Mouse (Mus musculus) heart, embryonic 10.5 days (tissue): ENCODE results near the gene Clybl. TPM values are rescaled to one million over a fixed set of nuclear protein-coding genes. Genes with fewer than 3 reads are reported as not detected.

ENCODE experiments used
- DNase-seq: peaks from one replicate; pipeline ENCODE4 v3.0.0-alpha.2; 2017; ENCODE audit warnings: low spot score
- H3K27ac ChIP-seq: fragments of 300-500 bp; sonication (generic); 2 replicates; pipeline ENCODE4 v1.5.1; 2016; ENCODE audit warnings: mild to moderate bottlenecking
- H3K27me3 ChIP-seq: fragments of 300-500 bp; sonication (generic); 2 replicates; pipeline ENCODE4 v1.6.1; 2016; ENCODE audit warnings: mild to moderate bottlenecking; ENCODE audit not compliant: poor library complexity, insufficient read depth, severe bottlenecking
- H3K36me3 ChIP-seq: fragments of 300-500 bp; sonication (generic); 2 replicates; pipeline ENCODE4 v1.6.1; 2016; ENCODE audit warnings: mild to moderate bottlenecking, moderate library complexity
- H3K4me1 ChIP-seq: fragments of 300-500 bp; sonication (generic); 2 replicates; pipeline ENCODE4 v1.6.1; 2016; ENCODE audit warnings: mild to moderate bottlenecking
- H3K4me3 ChIP-seq: fragments of 300-500 bp; sonication (generic); 2 replicates; pipeline ENCODE4 v1.5.1; 2016; ENCODE audit warnings: mild to moderate bottlenecking, moderate library complexity
- H3K9me3 ChIP-seq: fragments of 300-500 bp; sonication (generic); 2 replicates; pipeline ENCODE4 v1.6.1; 2016; ENCODE audit warnings: mild to moderate bottlenecking, moderate library complexity
- WGBS: fragments of 180-500 bp; shearing (Covaris S2); methylation state at CpG from one replicate; pipeline ENCODE4 v1.1.7; 2016; 5-methylcytosine and 5-hydroxymethylcytosine counted together
- polyA plus RNA-seq: library from polyadenylated mRNA; unstranded; fragments of >200 nt; fragmentation: Nextera tagmentation; extraction: Ambion mirVana; gene quantifications from 2 replicates; pipeline ENCODE4 v1.2.1, GENCODE M21; 2016

Gene Clybl
- polyA plus RNA-seq, 1 experiment from 2014 or later, result 43.5 TPM

DNA sequence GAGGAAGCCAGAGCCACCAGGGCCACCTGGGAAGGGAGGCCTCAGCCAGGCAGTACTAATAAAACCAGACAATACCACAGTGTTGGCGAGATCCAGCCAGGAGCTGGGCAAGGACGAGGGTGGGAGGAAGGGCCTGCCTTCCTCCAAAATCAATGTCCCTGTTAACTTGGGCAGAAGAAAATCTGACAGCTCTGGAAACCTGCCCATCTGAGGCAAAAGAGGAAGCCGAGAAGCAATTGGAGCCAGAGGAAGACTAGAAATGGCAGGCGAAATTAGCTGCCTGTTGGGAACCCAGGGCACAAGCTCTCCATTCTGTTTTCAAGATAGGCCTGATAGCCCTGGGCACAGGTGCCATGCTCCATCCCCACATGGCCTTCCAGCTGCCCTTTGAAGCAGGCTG lies 157.3 kb downstream of the Clybl start:
- no peak for DNase-seq
- 90% methylated on average over 4 of the region's 4 CpGs for WGBS
- H3K4me1 ChIP-seq, result peaks cover 6% of the 10 kb centered on the region
- H3K27me3 ChIP-seq, result no peaks in the 10 kb centered on the region
- H3K9me3 ChIP-seq, result no peaks in the 10 kb centered on the region
- no peaks in the 10 kb centered on the region for H3K36me3 ChIP-seq
- H3K4me3 ChIP-seq, result no peak overlapping the region
- H3K27ac ChIP-seq, result no peak overlapping the region

DNA sequence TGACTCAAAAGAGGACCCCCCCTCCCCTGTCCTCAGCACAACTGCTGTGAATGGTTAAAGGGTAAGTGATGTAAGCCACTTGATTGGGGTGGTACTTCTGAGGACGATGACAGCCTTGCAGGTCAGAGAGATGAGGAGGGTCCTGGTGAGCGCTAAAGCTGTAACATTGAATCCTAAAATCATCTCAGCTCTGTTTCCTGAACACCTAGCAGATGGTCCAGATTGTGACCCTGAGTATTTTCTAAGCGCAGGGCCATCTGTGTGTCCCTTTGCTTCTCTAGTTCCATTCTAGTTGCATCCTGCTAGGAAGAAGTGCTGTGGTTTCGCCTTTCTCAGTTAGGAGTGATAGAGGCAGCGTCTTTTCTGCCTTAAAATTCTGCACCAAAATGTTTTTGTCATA lies 158.6 kb downstream of the Clybl start:
- no peaks in the 10 kb centered on the region for H3K36me3 ChIP-seq
- 86% methylated on average over 5 of the region's 5 CpGs for WGBS
- 0 out of 2 replicates have a peak, but pooled peaks cover 2% of the 10 kb centered on the region for H3K27me3 ChIP-seq
- no peak for DNase-seq
- no peaks in the 10 kb centered on the region for H3K9me3 ChIP-seq
- H3K27ac ChIP-seq, result no peak overlapping the region
- H3K4me3 ChIP-seq, result no peak overlapping the region
- peaks cover 6% of the 10 kb centered on the region for H3K4me1 ChIP-seq

DNA sequence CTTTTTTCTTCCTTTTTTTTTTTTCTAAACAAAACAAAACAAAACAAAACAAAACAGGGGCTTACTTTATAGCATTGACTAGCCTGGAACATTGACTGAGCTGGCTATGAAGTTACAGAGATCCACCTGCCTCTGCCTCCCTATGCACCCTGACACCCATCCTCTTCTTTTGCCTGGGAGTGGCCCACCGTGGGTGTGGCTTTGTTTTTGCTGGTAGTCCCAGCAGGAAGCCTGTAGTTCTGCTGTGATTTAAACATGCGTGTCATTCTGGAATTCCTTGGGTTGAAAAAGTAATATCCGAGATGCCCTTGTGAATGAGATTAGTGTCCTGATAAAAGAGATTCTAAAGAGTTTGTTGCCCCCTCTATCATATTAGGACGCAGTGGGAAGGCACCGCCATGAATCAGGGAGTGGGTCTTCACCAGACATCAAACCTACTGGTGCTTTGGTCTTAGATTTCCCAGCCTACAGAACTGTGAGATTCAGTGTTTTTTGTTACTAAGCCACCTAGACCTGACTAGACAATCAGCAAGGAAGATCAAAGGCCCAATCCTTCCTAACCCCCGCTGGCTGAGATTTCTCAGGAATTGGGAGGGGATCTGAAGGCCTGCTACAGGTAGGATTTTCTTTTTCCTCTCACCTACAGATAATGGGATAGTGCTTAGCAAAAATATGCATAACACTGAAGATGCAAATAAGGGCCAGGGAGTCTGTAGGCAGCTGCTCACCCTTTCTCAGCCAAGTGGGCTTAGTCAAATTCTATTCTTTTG lies 160.3 kb downstream of the Clybl start:
- 37% methylated on average over 6 of the region's 6 CpGs for WGBS
- Histone ChIP-seq H3K27ac (no peak overlapping the region), H3K4me3 (no peak overlapping the region), H3K36me3 (no peaks in the 10 kb centered on the region), H3K4me1 (peaks cover 5% of the 10 kb centered on the region), H3K27me3 (0 out of 2 replicates have a peak, but pooled peaks cover 5% of the 10 kb centered on the region), H3K9me3 (no peaks in the 10 kb centered on the region)
- DNase-seq, result no peak

DNA sequence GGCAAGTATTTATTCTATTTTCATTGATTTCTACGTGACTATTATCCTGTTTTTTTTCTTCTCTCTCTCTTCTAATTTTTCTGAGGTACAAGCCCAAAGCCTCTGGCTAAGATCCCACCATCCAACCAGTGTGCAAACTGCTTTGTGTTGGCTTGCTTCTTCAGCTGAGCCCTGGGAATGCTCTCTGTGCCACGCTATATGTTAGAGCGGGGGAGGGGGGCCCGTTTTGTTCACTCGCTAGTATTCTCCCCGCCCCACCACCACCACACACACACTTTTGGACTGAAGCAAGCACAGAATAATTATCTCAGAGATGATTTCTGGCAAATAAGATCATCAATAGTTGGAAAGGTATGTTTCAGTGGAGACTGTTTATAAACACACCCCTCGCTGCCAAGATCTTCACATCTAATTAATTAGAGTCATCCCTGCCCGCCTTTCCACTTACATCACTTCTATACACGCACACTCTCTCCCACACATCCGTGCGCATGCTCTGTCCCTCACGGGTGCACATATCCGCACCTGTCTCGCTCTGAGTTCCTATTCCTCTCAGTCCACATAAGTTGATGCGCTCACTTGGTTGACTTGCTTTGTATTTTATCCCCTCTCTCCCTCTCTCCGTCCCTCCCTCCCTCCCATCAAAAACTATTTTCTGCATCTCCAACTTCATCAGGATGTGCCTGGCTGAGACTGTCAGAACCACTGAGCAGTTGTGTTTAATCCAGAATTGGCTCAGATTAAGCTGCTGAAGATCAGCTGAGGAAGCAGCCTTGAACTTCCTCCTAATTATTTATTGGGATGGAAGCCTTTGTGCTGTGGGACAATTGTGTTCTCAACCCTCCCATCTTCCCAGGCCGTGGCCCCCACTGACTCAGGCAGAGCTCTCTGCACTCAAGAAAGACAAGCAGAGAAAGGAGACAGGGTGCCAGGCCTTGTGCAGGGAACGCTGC lies 163.0 kb downstream of the Clybl start:
- Histone ChIP-seq H3K4me1 (no peaks in the 10 kb centered on the region), H3K36me3 (no peaks in the 10 kb centered on the region), H3K27ac (no peak overlapping the region), H3K4me3 (no peak overlapping the region), H3K27me3 (0 out of 2 replicates have a peak, but pooled peaks cover 8% of the 10 kb centered on the region), H3K9me3 (no peaks in the 10 kb centered on the region)
- 82% methylated on average over 18 of the region's 18 CpGs for WGBS
- DNase-seq, result no peak

DNA sequence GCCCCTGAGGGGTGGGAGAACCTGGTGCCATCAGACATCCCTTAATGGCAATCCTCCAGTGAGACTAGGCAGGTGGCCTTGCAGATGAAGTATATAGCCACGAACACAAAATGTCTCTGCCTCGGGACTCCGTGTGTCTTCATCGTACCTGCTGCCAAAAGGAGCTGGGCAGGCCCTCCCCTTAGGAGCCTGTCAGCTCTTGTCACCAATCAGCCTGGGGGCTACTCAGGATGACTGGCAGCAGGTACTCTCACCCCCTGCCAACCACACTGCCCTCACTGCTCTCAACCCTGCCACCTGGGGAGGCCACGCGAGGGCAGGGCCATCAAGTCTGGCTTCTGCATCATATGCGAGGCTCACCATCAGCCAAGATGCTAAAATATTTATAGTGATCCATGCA lies 166.6 kb downstream of the Clybl start:
- 81% methylated on average over 7 of the region's 7 CpGs for WGBS
- DNase-seq, result no peak
- H3K4me3 ChIP-seq, result no peak overlapping the region
- 0 out of 2 replicates have a peak, but pooled peaks cover 8% of the 10 kb centered on the region for H3K27me3 ChIP-seq
- no peak overlapping the region for H3K27ac ChIP-seq
- H3K4me1 ChIP-seq, result no peaks in the 10 kb centered on the region
- no peaks in the 10 kb centered on the region for H3K9me3 ChIP-seq
- H3K36me3 ChIP-seq, result no peaks in the 10 kb centered on the region

DNA sequence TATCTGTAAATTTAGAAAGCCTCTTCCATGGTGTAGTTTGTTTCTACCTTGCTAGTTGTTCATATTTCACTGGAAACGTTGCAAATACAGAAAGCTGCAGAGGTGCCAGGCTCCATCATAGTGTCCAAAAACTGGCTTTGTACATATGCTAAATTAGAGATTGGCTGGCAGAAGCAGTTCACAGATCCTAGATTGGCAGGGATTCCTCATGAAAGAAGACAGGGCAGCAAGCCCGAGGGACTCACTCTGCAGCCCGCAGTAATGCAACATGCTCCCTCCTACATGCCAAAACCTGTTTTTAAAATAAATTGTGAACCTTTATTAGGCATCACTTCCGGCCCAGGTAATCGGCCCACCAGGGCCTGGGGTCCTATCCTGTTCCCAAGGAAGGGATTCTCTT lies 167.8 kb downstream of the Clybl start:
- 0 out of 2 replicates have a peak, but pooled peaks cover 8% of the 10 kb centered on the region for H3K27me3 ChIP-seq
- H3K4me1 ChIP-seq, result no peaks in the 10 kb centered on the region
- DNase-seq, result no peak
- WGBS, result 87% methylated on average over 5 of the region's 5 CpGs
- no peak overlapping the region for H3K27ac ChIP-seq
- H3K36me3 ChIP-seq, result no peaks in the 10 kb centered on the region
- H3K9me3 ChIP-seq, result no peaks in the 10 kb centered on the region
- no peak overlapping the region for H3K4me3 ChIP-seq

DNA sequence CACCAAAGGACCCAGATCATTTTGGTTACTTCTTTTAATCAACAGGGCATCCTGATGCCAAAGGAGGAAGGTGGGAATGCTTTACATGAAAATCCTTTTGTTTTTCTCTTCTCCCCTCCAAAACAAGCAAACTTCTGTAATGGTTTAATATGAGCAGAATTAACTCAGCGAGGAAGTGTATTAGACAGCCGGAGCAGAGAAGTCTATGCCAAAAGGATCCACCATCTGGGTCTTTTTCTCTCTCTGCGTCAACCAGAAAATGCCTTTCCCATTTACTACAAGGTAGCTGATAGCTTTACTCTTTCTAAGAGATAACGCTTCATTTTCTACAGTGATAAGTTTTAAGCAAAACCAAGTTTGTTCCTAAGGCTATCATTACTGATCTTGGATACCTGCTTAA lies 168.3 kb downstream of the Clybl start:
- H3K9me3 ChIP-seq, result no peaks in the 10 kb centered on the region
- H3K4me1 ChIP-seq, result no peaks in the 10 kb centered on the region
- H3K4me3 ChIP-seq, result no peak overlapping the region
- H3K27me3 ChIP-seq, result 0 out of 2 replicates have a peak, but pooled peaks cover 8% of the 10 kb centered on the region
- no peak overlapping the region for H3K27ac ChIP-seq
- WGBS, result 78% methylated on average over 4 of the region's 4 CpGs
- H3K36me3 ChIP-seq, result no peaks in the 10 kb centered on the region
- DNase-seq, result no peak

DNA sequence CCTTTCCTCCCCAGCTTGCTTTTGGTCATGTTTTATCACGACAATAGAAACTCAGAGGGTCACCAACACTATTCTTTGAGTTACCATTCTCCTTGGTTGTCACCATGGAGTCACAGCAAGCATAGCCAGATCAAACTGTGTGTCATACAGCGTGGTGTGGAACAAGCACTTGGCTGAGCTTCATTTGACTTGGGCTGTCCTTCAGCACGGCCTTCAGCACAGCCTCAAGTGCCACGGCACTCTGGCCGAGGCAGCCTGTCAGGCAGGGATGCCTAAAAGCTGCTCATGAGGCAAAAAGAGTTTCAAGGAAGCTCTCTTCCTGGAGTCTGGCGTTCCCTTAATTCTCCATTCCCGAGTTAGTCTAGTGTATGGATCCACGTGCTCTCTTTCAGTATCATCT lies 169.3 kb downstream of the Clybl start:
- H3K9me3 ChIP-seq, result no peaks in the 10 kb centered on the region
- DNase-seq, result no peak
- no peak overlapping the region for H3K27ac ChIP-seq
- H3K27me3 ChIP-seq, result 0 out of 2 replicates have a peak, but pooled peaks cover 4% of the 10 kb centered on the region
- 75% methylated on average over 8 of the region's 8 CpGs for WGBS
- H3K36me3 ChIP-seq, result no peaks in the 10 kb centered on the region
- H3K4me3 ChIP-seq, result no peak overlapping the region
- no peaks in the 10 kb centered on the region for H3K4me1 ChIP-seq

DNA sequence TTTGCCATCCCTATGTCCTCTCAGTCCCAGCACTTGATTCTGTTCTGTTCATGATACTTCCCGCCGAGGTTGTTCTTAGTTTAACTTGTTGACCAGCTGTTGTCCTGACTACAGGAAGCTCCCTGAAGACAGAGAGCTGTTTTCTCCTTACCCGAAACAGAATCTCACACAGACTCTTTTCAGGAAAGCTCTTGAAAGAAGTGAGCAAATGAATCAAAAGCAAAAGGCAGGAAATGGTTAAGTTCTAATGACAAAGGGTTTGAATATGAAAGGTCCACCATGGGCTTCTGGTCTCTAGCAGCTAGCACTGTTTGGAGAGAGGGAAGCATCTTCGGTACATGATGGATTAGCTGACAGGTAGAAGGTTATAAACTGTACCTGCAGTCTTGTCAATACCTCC lies 175.8 kb downstream of the Clybl start:
- 79% methylated on average over 4 of the region's 4 CpGs for WGBS
- Histone ChIP-seq H3K36me3 (no peaks in the 10 kb centered on the region), H3K9me3 (no peaks in the 10 kb centered on the region), H3K4me3 (no peak overlapping the region), H3K4me1 (no peaks in the 10 kb centered on the region), H3K27ac (no peak overlapping the region), H3K27me3 (no peaks in the 10 kb centered on the region)
- no peak for DNase-seq

DNA sequence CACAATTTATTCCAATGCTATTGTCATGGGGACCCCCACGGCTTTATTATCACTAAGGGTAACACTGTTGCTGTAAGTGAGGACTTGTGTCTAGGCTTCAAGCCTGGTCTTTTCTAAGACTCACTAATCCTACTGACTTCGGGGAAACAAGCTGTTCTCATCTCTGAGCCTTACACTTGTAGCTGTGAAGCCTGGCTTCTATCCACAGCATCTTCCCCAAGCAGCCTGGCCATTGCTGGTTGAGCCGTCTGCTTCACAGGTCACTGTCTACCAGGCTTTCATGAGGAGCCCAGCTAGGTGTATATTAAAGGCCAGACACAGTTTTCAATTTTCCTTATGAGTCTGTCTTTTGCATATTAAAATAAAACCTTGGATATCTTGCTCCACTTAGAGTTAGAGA lies 177.1 kb downstream of the Clybl start:
- Histone ChIP-seq H3K27me3 (no peaks in the 10 kb centered on the region), H3K4me3 (no peak overlapping the region), H3K4me1 (no peaks in the 10 kb centered on the region), H3K9me3 (no peaks in the 10 kb centered on the region), H3K36me3 (no peaks in the 10 kb centered on the region), H3K27ac (no peak overlapping the region)
- no peak for DNase-seq
- 83% methylated on average over 3 of the region's 3 CpGs for WGBS

DNA sequence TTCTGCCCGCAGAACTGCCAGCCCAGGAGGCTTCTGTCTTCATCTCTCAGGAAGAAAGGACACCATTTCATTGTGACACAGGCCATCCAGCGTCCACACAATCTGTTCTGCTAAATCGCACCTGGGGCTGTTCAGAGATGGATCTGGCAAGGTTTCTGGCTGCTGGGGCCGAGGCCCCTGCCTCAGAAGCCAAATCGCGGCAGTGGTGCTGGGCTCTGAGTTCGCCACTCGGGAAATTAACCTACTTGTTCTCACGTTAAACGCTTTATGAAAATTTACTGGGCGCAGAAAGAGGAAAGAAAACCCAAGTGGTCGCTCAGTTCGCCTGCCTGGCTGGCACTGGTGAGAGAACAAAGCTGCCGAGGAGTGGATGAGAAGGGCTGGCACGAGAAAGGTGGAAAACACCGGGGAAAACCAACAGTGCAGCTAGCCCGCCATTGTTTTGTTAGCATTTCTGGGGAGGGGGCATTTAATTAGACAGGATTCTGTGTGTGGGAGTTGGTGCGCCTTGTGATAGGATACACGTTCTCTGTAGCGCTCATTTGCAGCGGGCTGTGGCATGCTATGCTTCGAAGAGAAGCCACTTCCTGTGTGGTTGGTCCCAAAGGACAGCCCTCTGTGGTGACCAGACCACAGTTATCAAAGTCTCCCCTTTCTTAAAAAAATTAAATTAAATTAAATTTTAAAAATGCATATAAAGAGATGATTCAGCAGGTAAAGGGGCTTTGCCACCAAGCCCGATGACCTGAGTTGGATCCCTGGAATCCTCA lies 177.8 kb downstream of the Clybl start:
- no peak for DNase-seq
- no peak overlapping the region for H3K4me3 ChIP-seq
- H3K27ac ChIP-seq, result no peak overlapping the region
- no peaks in the 10 kb centered on the region for H3K27me3 ChIP-seq
- H3K9me3 ChIP-seq, result no peaks in the 10 kb centered on the region
- no peaks in the 10 kb centered on the region for H3K36me3 ChIP-seq
- no peaks in the 10 kb centered on the region for H3K4me1 ChIP-seq
- 86% methylated on average over 23 of the region's 23 CpGs for WGBS

DNA sequence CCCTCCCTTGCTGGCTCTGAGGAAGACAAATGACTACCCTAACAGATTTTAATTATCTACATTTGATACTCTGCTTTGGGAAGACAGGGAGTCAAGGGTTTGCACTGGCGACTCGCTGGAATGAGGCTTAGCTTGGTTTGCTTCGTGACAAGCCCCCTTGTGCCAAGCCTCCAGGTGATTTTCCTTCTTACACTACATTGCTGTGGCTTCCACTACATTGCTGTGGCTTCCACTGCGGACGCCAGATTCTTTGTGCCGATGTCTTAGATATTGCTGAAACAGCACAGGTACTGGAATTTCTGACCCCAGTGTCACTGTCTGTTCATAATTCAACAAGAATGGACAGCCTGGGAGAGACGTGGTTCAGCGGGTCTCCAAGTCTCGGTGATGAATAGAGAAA lies 180.3 kb downstream of the Clybl start:
- no peak overlapping the region for H3K27ac ChIP-seq
- H3K9me3 ChIP-seq, result no peaks in the 10 kb centered on the region
- no peak overlapping the region for H3K4me3 ChIP-seq
- no peaks in the 10 kb centered on the region for H3K27me3 ChIP-seq
- DNase-seq, result no peak
- 83% methylated on average over 9 of the region's 9 CpGs for WGBS
- no peaks in the 10 kb centered on the region for H3K36me3 ChIP-seq
- H3K4me1 ChIP-seq, result no peaks in the 10 kb centered on the region
